Mouse (Mus musculus) neural tube, embryonic 15.5 days (tissue): ENCODE data around the gene Pfkp. TPM values are rescaled to one million over a fixed set of nuclear protein-coding genes. Genes with fewer than 3 reads are reported as not detected.

ENCODE experiments used
- ATAC-seq: fragments of 200-750 bp; cut with Nextera tagmentation; 2 replicates; pipeline ENCODE4 v1.8.0; 2017; ENCODE audit warnings: mild to moderate bottlenecking, moderate TSS enrichment, moderate library complexity; ENCODE audit not compliant: low FRiP score
- H3K27ac ChIP-seq: fragments of 300-500 bp; sonication (generic); replicated peaks from 2 replicates; pipeline ENCODE4 v1.5.1; 2015; ENCODE audit warnings: mild to moderate bottlenecking, inconsistent platforms
- H3K27me3 ChIP-seq: fragments of 300-500 bp; sonication (generic); replicated peaks from 2 replicates; pipeline ENCODE4 v1.6.1; 2015; ENCODE audit warnings: inconsistent platforms
- H3K36me3 ChIP-seq: fragments of 300-500 bp; sonication (generic); 2 replicates; pipeline ENCODE4 v1.6.1; 2015; ENCODE audit warnings: inconsistent platforms
- H3K4me1 ChIP-seq: fragments of 300-500 bp; sonication (generic); 2 replicates; pipeline ENCODE4 v1.6.1; 2015; ENCODE audit warnings: inconsistent platforms
- H3K4me2 ChIP-seq: fragments of 300-500 bp; sonication (generic); 2 replicates; pipeline ENCODE4 v1.6.1; 2015; ENCODE audit warnings: inconsistent platforms, mild to moderate bottlenecking, moderate library complexity
- H3K4me3 ChIP-seq: fragments of 300-500 bp; sonication (generic); replicated peaks from 2 replicates; pipeline ENCODE4 v1.5.1; 2015; ENCODE audit warnings: mild to moderate bottlenecking, inconsistent platforms
- H3K9ac ChIP-seq: fragments of 300-500 bp; sonication (generic); replicated peaks from 2 replicates; pipeline ENCODE4 v1.6.1; 2015; ENCODE audit warnings: mild to moderate bottlenecking, inconsistent platforms
- H3K9me3 ChIP-seq: fragments of 300-500 bp; sonication (generic); replicated peaks from 2 replicates; pipeline ENCODE4 v1.6.1; 2016; ENCODE audit warnings: inconsistent platforms
- WGBS: fragments of 180-500 bp; shearing (Covaris S2); methylation state at CpG from one replicate; pipeline ENCODE4 v1.1.7; 2015; ENCODE audit warnings: mixed read lengths; 5-methylcytosine and 5-hydroxymethylcytosine counted together
- polyA plus RNA-seq: library from polyadenylated mRNA; unstranded; fragments of >200 nt; fragmentation: Nextera tagmentation; extraction: Ambion mirVana; gene quantifications from 2 replicates; pipeline ENCODE4 v1.2.1, GENCODE M21; 2015

The Pfkp gene
- polyA plus RNA-seq, result 441 and 554 TPM in 2 replicates

DNA sequence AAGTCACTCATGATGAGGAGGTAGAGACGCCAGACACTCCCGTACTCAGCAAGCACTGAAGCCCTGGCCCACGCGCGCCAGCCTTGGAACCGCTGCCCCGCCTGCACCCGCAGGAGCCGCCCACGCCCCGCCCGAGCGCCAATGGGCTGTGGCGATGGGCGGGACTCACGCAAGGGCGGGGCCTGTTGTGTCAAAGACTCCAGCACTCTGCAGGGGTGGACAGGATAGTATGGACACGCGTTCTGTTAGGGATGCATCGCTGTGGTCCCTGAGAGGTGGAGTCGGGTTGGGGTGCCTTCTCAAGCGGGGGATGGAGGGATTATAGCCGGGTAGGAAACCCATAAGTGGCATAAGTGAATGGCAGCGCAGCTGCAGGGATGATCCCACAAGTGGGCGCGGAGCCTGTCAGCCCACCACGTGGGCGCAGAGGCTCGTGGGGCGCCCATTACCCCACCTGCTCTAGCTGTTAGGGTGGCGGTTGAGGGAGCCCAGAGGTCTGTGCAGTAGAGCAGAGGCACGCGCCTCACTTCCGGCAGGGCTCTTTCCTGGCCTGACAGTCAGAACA lies at the start of gene Pfkp:
TSS of gene Pfkp (minus strand) at position 109 of the 565 bp plus-strand sequence.
- Histone ChIP-seq H3K9me3 (no peaks in the 10 kb centered on the region), H3K27me3 (no peaks in the 10 kb centered on the region), H3K9ac (peak within 1 kb of the TSS; percentile 89), H3K27ac (peak within 1 kb of the TSS; percentile 83), H3K4me3 (peak within 1 kb of the TSS; percentile 82), H3K36me3 (no peaks in the 10 kb centered on the region), H3K4me2 (peak within 1 kb of the TSS; percentile 99), H3K4me1 (peaks cover 22% of the 10 kb centered on the region)
- under 1% methylated on average over 34 of the region's 34 CpGs for WGBS
- peak; percentile 94 for ATAC-seq

DNA sequence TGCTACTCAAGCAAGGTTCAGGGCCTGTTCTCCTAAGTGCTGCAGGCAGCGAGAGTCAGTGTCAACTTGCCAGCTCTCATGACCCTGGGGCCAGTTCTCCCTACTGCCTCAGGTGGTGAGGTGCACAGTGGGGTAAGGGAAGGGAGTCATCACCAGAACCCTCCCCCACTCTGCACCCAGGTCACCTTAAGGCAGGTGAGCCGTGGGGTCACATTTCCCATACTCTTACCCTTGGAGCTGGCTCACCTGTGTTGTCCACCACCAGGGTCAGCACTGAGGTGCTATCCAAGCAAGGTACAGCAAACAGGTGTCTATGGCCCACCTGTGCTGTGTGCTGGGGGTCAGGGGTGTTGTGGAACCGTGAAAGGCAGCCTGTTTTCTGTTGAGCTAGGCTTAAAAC lies 42.0 kb upstream of the Pfkp start:
- no peaks in the 10 kb centered on the region for H3K4me1 ChIP-seq
- H3K9ac ChIP-seq, result no peak overlapping the region
- H3K27me3 ChIP-seq, result 0 out of 2 replicates have a peak, but pooled peaks cover 3% of the 10 kb centered on the region
- H3K9me3 ChIP-seq, result no peaks in the 10 kb centered on the region
- no peaks in the 10 kb centered on the region for H3K36me3 ChIP-seq
- WGBS, result 82% methylated on average over 3 of the region's 3 CpGs
- ATAC-seq, result no peak
- H3K4me3 ChIP-seq, result no peak overlapping the region
- H3K27ac ChIP-seq, result no peak overlapping the region
- H3K4me2 ChIP-seq, result no peak overlapping the region

DNA sequence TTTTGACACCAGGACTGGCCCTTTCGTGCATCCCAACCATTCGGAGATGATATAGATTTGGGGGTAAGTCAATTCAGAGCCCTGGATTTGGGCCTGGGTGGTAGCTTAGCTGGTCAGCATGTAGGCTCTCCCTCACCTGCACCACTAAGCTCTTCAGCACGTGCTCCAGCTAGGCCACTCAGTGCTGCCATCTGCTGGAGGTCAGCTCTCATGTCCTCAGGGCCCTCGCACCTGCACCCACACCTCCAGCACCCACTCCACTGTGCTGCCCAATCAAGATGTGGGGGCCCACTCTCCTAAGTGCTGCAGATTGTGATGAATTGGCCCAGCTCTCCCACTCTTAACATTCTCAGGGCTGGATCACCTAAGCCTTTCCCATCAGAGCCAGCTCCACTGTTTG lies 41.4 kb upstream of the Pfkp start:
- no peak for ATAC-seq
- 59% methylated on average over 4 of the region's 4 CpGs for WGBS
- H3K4me3 ChIP-seq, result no peak overlapping the region
- no peak overlapping the region for H3K27ac ChIP-seq
- H3K36me3 ChIP-seq, result no peaks in the 10 kb centered on the region
- H3K9me3 ChIP-seq, result no peaks in the 10 kb centered on the region
- no peak overlapping the region for H3K4me2 ChIP-seq
- no peak overlapping the region for H3K9ac ChIP-seq
- H3K27me3 ChIP-seq, result 0 out of 2 replicates have a peak, but pooled peaks cover 3% of the 10 kb centered on the region
- no peaks in the 10 kb centered on the region for H3K4me1 ChIP-seq

DNA sequence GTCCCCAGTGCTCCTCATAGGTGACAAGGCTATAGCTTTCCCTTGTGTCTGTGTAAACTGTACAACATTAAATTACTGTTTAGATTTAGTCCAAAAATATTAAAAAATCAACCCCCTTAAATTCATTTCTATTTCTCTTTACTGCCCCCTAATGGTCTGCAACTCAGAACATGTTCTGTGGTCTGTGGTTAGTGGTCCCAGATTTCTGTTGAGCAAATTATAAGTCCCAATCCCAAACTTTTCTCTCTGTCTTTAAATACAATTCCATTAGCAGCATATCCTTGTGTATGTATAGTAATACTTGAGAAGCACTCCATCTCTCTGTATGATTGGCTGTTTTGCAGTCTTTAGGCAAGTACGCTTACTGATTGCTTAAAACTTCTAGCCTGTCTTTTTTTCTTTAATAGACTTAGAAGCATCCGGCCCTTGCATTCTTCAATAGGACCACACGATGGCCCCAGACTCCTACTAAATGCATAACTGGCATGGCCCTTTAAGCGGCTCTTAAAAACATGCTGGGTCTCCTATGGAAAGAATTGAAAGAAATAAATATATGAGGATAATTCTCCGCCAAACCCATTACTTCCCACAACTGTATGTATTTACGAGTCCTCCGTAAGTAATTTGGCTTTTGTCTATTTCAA lies 40.3 kb upstream of the Pfkp start:
- Histone ChIP-seq H3K9ac (no peak overlapping the region), H3K36me3 (no peaks in the 10 kb centered on the region), H3K4me1 (no peaks in the 10 kb centered on the region), H3K4me3 (no peak overlapping the region), H3K27me3 (0 out of 2 replicates have a peak, but pooled peaks cover 3% of the 10 kb centered on the region), H3K9me3 (no peaks in the 10 kb centered on the region), H3K27ac (no peak overlapping the region), H3K4me2 (no peak overlapping the region)
- peak; percentile 89; the same call in 1 of the 2 replicates for ATAC-seq
- WGBS, result 46% methylated on average over 7 of the region's 7 CpGs

DNA sequence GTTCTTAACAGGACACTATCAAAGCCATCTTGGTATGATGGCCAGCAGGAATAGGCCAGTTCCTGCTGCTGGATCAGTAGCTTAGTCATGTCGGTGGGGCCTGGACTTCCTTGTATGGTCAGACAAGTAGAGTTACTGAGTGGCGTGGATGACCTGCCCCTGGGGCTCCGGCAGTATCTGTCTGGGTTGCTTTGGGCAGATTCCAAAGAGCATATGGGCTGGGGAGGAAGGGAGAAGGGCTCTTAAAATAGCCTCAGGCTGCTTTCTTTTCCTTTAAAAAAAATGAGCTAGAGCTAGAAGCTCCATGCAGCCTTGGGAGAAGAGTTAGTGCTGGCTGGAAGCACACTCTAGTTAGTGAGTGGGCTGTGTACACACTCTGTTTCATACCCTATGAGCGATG lies 18.3 kb upstream of the Pfkp start:
- Histone ChIP-seq H3K4me3 (no peak overlapping the region), H3K4me1 (no peaks in the 10 kb centered on the region), H3K9me3 (no peaks in the 10 kb centered on the region), H3K27ac (no peak overlapping the region), H3K36me3 (no peaks in the 10 kb centered on the region), H3K27me3 (no peaks in the 10 kb centered on the region), H3K9ac (no peak overlapping the region), H3K4me2 (no peak overlapping the region)
- ATAC-seq, result no peak
- WGBS, result 85% methylated on average over 4 of the region's 4 CpGs

DNA sequence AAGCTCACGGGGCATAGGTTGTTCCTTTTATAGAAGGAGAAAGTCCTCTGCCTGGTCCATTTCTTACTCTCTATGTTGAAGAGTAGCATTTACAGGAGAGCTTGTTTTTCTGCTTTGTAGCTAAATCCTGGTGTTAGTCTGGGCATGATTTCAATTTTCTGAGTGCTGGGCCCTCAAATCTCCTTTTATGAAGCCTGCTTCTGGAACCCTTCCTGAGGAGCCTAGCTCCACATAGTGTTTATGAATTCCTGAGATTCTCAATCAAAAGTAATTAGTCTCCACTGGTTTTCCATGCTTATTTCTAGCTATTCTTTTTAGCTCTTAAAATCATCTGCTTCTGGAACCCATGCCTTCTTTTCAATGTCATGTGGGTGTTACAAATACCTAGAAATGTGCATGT lies 16.9 kb upstream of the Pfkp start:
- Histone ChIP-seq H3K27ac (no peak overlapping the region), H3K4me2 (no peak overlapping the region), H3K27me3 (no peaks in the 10 kb centered on the region), H3K36me3 (no peaks in the 10 kb centered on the region), H3K9ac (no peak overlapping the region), H3K4me1 (no peaks in the 10 kb centered on the region), H3K4me3 (no peak overlapping the region), H3K9me3 (no peaks in the 10 kb centered on the region)
- no peak for ATAC-seq
- WGBS, result 65% methylated on average over 1 of the region's 1 CpGs

DNA sequence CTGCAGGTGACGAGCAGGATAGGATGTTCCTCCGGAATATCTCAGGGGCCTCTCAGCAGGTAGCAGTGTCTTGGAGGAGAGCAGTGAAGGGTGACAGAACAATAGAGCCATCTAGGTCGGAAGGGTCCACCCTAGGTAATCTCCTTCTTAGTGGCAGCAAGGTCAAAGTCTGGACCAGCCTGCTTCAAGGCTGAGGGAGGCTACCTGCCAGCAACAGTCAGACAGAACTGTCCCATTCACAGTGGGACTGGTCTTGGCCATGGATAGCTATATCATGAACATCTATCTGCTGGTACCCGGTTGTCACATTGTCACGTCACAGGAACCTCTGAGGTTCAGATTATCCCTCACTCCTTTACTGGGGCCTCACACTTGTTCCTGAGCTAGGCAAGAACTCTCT lies 15.6 kb upstream of the Pfkp start:
- H3K9ac ChIP-seq, result no peak overlapping the region
- H3K36me3 ChIP-seq, result no peaks in the 10 kb centered on the region
- no peaks in the 10 kb centered on the region for H3K4me1 ChIP-seq
- no peak overlapping the region for H3K4me2 ChIP-seq
- no peak overlapping the region for H3K27ac ChIP-seq
- ATAC-seq, result no peak
- H3K4me3 ChIP-seq, result no peak overlapping the region
- WGBS, result 68% methylated on average over 5 of the region's 5 CpGs
- H3K9me3 ChIP-seq, result no peaks in the 10 kb centered on the region
- H3K27me3 ChIP-seq, result no peaks in the 10 kb centered on the region

DNA sequence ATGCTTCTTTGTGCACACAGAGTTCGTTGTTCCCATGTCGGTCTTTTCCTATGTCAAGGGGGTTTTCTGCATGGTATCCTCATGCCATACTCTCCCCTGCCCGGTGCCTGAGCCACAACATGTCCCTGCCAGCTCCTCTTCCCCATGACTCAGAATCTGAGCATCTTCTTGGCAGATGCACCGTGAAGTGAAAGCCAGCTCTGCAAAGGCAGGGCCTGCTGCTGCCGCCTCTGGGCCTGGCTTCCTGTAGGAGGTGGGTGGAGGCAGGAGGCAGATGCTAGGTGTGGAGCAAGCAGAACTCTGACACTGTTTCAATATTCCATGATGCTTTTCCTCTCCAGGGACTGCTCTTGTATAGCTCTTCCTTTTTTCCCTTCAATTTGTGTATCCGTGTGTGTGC lies 10.7 kb upstream of the Pfkp start:
- no peaks in the 10 kb centered on the region for H3K9me3 ChIP-seq
- H3K27ac ChIP-seq, result no peak overlapping the region
- H3K4me3 ChIP-seq, result no peak overlapping the region
- H3K4me2 ChIP-seq, result no peak overlapping the region
- H3K9ac ChIP-seq, result no peak overlapping the region
- no peak for ATAC-seq
- H3K4me1 ChIP-seq, result no peaks in the 10 kb centered on the region
- no peaks in the 10 kb centered on the region for H3K27me3 ChIP-seq
- no peaks in the 10 kb centered on the region for H3K36me3 ChIP-seq
- 87% methylated on average over 6 of the region's 6 CpGs for WGBS

DNA sequence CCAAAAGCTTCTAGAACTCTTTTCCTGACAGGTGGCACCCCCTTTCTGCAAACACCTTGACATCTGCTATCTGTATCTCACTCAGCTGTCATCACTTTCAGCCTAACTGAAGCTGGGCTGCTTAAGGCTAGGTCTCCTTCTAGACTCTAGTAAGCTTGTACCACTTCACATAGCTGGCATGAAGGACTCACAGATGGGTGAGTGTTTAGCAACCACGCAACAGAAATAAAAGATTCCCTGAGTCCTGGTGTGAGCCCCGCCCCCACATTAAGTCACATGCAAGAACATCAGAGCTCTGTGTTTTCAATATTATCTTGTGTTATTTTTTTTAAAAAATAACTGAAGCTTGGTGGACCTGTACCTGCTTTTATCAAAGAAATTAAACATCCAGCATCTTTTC lies 8.7 kb upstream of the Pfkp start:
- H3K9ac ChIP-seq, result no peak overlapping the region
- no peaks in the 10 kb centered on the region for H3K9me3 ChIP-seq
- H3K4me1 ChIP-seq, result no peaks in the 10 kb centered on the region
- ATAC-seq, result no peak
- no peaks in the 10 kb centered on the region for H3K36me3 ChIP-seq
- H3K4me3 ChIP-seq, result no peak overlapping the region
- H3K4me2 ChIP-seq, result no peak overlapping the region
- H3K27me3 ChIP-seq, result no peaks in the 10 kb centered on the region
- no peak overlapping the region for H3K27ac ChIP-seq
- 89% methylated on average over 2 of the region's 2 CpGs for WGBS

DNA sequence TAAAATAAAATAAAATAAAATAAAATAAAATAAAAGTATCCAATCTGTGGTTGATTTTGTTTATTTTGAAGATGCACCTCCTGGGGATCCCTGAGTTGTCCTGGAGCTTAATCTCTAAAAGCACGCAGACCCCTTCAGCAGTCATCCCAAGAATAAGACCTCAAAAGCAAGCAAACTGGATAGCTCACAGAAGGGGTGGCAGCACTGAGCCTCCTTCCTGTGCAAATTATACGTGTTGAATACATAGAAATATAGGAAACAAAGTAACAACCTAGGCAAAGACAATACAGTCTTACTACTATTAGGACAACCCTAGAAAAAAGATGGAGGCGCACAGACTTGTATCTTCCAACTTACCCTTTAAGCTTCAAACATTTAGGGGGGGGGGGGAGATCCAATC lies 965 bp upstream of the Pfkp start:
- Histone ChIP-seq H3K4me3 (no peak overlapping the region), H3K27ac (no peak overlapping the region), H3K9me3 (no peaks in the 10 kb centered on the region), H3K36me3 (no peaks in the 10 kb centered on the region), H3K9ac (no peak overlapping the region), H3K4me2 (peak overlapping the region; percentile 99; the same call in 1 of the 2 replicates), H3K4me1 (peaks cover 22% of the 10 kb centered on the region), H3K27me3 (no peaks in the 10 kb centered on the region)
- no peak for ATAC-seq
- WGBS, result 75% methylated on average over 3 of the region's 3 CpGs

DNA sequence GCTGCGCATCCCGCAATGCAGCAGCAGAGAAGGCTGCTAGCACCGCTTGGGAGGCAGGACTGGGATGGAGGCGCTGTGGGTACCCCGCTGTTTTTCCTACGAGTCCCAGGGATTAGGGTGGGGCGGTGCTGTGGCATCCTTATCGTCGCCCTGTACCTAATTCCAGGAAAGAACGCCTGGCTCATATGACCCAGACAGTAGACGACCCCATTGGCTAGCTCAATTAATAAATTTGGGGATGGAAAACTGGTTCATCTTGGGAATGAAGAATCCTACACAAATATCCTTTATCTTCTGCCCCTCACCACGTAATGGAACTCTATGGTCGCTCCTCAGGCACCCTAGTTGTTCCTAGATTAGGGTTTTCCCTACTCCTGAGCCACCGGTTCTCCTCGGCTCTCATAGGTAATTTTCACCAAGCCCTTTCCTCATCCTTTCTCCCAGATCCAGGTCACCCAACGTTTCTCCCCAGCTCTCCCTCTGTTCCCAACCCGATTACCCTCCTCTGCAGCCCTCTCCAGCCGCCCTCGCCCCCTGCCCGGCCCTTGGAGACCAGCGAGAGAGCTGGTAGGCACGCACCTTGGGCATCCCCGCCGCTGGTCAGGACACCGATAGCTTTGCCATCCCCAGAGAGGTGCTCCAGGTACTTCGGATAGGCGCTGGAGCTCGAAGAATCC lies 447 bp downstream of the Pfkp start:
- Histone ChIP-seq H3K36me3 (no peaks in the 10 kb centered on the region), H3K9me3 (no peaks in the 10 kb centered on the region), H3K27me3 (no peaks in the 10 kb centered on the region), H3K9ac (peak overlapping the region; percentile 89), H3K4me2 (peak overlapping the region; percentile 99), H3K4me1 (peaks cover 22% of the 10 kb centered on the region), H3K27ac (peak overlapping the region; percentile 83), H3K4me3 (peak overlapping the region; percentile 82)
- ATAC-seq, result peak; percentile 58
- WGBS, result under 1% methylated on average over 28 of the region's 28 CpGs
